Mouse (Mus musculus) testis, postnatal 10 days (tissue): Measurements from ENCODE around the gene 2310022A10Rik.
A peak's percentile ranks its signal among the peaks of the same experiment; 100 is the strongest.

Experiments used
- DNase-seq: peaks from one replicate; pipeline ENCODE4 v3.0.0; 2021; ENCODE audit warnings: low spot score

Gene 2310022A10Rik

GRCm38 (mm10) chr7:27541431-27541830, 11.6 kb upstream of the 2310022A10Rik start:
- DNase-seq, result no peak

GRCm38 (mm10) chr7:27541922-27542321, 11.1 kb upstream of the 2310022A10Rik start:
- no peak for DNase-seq

- peak; percentile 89 for DNase-seq
Measured at GRCm38 (mm10) chr7:27542392-27543033, 10.5 kb upstream of the 2310022A10Rik start.

GRCm38 (mm10) chr7:27543065-27543464, 10.0 kb upstream of the 2310022A10Rik start:
- DNase-seq, result no peak

GRCm38 (mm10) chr7:27543851-27544250, 9.2 kb upstream of the 2310022A10Rik start:
- no peak for DNase-seq

- DNase-seq, result no peak
Measured at GRCm38 (mm10) chr7:27544675-27545370, 8.2 kb upstream of the 2310022A10Rik start.

GRCm38 (mm10) chr7:27549597-27549996, 3.4 kb upstream of the 2310022A10Rik start:
- no peak for DNase-seq

GRCm38 (mm10) chr7:27552070-27552469, 963 bp upstream of the 2310022A10Rik start:
- no peak for DNase-seq

- DNase-seq, result no peak
Measured at GRCm38 (mm10) chr7:27560291-27560887, 7.4 kb downstream of the 2310022A10Rik start.

- DNase-seq, result no peak
Measured at GRCm38 (mm10) chr7:27560978-27561377, 7.9 kb downstream of the 2310022A10Rik start.

- no peak for DNase-seq
Measured at GRCm38 (mm10) chr7:27569580-27570224, 16.7 kb downstream of the 2310022A10Rik start.

GRCm38 (mm10) chr7:27572133-27572532, 19.1 kb downstream of the 2310022A10Rik start:
- DNase-seq, result no peak

- no peak for DNase-seq
Measured at GRCm38 (mm10) chr7:27574124-27574880, 21.3 kb downstream of the 2310022A10Rik start.

- DNase-seq, result no peak
Measured at GRCm38 (mm10) chr7:27576914-27577313, 23.9 kb downstream of the 2310022A10Rik start.

GRCm38 (mm10) chr7:27577589-27577988, 24.6 kb downstream of the 2310022A10Rik start:
- no peak for DNase-seq

GRCm38 (mm10) chr7:27578465-27578864, 25.4 kb downstream of the 2310022A10Rik start:
- no peak for DNase-seq

- no peak for DNase-seq
Measured at GRCm38 (mm10) chr7:27580380-27581174, 27.5 kb downstream of the 2310022A10Rik start.

- no peak for DNase-seq
Measured at GRCm38 (mm10) chr7:27586861-27587260, 33.8 kb downstream of the 2310022A10Rik start.

GRCm38 (mm10) chr7:27587741-27588140, 34.7 kb downstream of the 2310022A10Rik start:
- no peak for DNase-seq

GRCm38 (mm10) chr7:27590088-27590487, 37.1 kb downstream of the 2310022A10Rik start:
- no peak for DNase-seq

- no peak for DNase-seq
Measured at GRCm38 (mm10) chr7:27590566-27591213, 37.7 kb downstream of the 2310022A10Rik start.
